Mouse (Mus musculus) cerebellum, adult 11-12 months (tissue): Measurements from ENCODE around the gene Ncapg.
"Not testable (repeated sequence)": the region's sequence is repeated elsewhere in the genome, so short reads cannot be mapped to it uniquely, and the experiment has no call there.

Experiments used
- DNase-seq: peaks from one replicate; pipeline ENCODE4 v3.0.0; 2022

Ncapg gene

GRCm38 (mm10) chr5:45669598-45670279, at the start of gene Ncapg:
Ncapg (plus strand) TSS chr5:45669919.
- peak; percentile 98 for DNase-seq

- no peak for DNase-seq
Measured at GRCm38 (mm10) chr5:45621511-45621910, 48.2 kb upstream of the Ncapg start.

DNA sequence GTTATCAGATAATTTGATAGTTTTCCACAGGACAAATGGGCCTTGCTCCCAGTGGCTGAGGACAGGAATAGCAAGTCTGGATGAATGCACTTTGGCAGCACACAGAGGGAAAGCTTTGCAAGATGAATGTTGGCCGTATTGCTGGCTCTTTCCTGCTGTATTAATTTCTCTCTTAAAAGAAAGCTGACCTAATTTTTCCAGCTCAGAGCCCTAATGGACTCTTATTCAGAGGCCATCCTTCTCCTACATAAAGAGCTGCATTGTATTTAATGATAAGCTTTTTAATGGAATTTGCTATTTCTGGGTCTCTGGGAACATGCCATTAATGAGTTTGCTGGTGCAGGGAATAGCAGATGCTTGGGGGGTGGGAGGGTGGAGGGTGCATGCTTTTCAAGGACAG, 41.9 kb upstream of the Ncapg start:
- peak; percentile 57 for DNase-seq

DNA sequence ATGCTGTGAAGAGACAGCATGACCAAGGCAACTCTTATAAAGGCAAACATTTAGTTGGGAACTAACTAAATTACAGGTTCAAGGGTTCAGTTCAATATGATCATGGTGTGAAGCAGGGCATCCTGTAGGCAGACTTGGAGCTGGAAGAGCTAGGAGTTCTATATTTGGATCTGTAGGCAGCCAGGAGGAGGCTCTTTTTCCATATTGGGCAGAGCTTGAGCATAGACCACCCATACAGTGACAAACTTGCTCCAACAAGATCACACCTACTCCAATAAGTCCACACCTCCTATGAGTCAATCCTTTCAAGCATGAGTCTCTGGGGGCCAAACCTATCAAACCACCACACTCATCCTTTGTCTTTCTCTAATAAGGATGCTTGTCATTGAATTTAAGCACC, 40.2 kb upstream of the Ncapg start:
- no peak for DNase-seq

DNA sequence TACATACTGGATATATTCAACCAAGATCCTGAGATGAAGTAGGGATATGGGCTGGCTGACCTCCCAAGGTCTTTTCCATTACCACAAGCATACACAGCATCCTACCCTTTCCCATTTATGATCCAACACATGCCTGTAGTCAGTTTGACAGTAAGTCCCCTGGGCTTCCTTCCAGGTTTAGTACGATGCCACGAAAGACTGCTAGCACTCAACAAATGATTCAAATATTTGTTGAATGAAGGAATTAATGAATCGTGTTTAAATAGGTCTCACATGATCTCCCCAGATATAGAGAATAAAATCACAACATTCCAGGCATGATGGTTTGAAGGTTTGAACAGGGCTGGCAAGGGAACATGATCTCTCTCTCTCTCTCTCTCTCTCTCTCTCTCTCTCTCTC, 31.3 kb upstream of the Ncapg start:
- DNase-seq: peak; percentile 25

DNA sequence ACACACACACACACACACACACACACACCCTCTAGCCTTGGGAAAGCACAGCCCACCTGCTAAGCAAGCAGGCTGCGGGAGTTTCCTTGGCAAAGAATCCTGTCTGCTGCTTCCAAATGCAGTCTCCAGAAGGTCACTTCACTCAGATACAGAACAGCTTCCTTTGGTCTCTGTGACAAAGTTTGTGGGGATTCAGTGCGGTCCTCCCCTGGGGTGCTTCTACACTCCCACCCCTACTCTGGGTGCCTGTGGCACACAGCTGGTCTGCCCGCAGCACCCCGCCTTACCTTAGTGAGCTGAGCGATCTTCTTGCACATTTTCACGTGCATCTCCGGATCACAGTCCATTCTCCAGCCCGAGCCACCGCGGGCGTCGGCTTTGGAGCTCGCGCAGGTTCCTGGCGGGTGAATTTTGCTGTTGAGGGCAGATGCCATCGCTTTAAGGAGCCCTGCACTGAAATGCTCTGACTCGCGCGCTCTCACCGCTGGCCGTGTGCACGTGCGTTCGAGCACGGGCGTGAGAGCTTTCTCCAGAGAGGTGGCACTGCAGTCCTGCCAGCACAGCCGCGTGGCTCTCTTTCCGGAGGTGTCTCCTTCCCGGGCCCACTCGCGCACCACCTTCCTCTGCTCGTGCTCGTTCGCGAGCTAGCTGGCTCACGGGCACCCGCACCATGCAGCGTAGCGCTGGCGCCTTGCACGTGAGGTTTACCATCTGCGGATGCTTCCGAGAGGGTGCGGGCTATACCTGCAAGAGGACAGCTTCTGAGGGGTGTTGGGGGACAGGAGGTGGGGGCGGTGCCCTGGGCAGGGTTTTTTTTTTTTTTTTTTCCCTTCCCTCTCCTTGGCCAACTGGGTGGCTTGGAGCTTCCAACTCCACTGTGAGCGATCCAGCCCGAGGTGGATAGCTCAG, 30.7 kb upstream of the Ncapg start, which contains the start of gene Fam184b:
TSS of gene Fam184b (minus strand) at position 809 of the 909 bp plus-strand sequence.
- peak; percentile 82 for DNase-seq

DNA sequence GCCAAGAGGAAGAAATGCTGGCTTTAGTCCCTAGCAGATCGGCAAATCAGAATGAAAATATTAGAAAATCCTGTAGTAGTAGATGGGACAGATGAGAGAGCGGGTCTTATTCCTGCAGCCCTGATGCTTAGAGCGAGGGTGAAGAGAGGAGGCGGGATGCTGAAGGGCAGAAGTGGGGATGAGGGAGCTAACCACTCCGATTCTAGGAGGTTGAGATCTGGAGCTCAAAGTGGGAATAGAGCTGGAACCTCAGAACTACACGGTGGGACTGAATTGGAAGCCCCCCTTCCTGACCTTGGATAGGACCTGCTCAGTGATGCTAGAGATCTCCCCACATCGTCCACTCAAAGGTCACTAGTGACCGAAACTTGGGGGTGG, 30.0 kb upstream of the Ncapg start:
- DNase-seq: peak; percentile 20

DNA sequence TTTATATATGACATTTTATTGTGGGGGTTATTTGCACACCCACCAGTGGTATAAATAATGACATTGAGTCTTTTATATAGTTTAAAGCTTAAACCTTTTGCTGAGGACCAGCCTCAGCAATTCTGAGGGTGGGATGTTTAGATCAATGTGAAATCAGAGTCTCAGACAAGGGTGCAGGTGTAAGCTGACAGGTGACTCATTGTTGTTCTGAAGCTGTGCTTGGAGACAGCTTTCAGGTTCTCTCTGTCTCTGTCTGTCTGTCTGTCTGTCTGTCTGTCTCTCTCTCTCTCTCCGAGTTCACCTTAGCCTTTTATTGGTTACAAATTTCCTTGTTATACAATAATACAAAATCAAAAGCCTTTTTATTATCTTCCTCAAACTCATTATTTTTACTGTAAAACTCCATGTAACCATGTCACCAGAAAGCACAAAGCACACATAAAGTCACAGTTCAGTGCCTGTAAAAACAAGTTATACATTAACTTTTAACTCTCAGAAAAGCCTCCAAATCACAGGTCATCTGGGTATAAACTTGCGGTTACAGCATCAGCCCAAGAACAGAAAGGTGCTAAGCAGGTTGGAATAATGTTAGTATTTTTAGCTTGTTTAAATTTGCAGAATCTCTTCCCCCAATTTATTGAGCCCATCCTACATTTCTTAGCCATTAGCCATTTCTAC, 18.6 kb upstream of the Ncapg start:
- DNase-seq: no peak

GRCm38 (mm10) chr5:45658406-45658805, 11.3 kb upstream of the Ncapg start:
- DNase-seq: not testable (repeated sequence)

DNA sequence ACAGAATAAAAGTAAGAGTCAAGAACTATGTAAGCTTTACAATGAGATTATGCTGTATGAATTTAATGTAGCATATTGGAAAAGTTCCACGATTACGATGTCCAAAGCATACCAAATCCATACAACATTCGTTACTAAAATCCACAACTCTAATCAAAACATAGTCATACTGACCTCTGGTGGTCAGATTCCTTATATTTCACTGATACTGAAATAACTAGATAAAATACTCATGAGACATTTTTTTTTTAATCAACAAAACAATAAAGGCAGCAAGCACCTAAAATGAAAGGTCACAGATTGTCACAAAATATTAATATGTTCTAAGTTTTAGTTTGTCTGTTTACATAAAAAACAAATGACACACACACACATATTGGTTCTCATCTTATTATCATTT, 1.4 kb upstream of the Ncapg start:
- no peak for DNase-seq

- peak; percentile 4 for DNase-seq
Measured at GRCm38 (mm10) chr5:45668831-45669230, 888 bp upstream of the Ncapg start.

GRCm38 (mm10) chr5:45669234-45669597, 503 bp upstream of the Ncapg start:
- DNase-seq: no peak

DNA sequence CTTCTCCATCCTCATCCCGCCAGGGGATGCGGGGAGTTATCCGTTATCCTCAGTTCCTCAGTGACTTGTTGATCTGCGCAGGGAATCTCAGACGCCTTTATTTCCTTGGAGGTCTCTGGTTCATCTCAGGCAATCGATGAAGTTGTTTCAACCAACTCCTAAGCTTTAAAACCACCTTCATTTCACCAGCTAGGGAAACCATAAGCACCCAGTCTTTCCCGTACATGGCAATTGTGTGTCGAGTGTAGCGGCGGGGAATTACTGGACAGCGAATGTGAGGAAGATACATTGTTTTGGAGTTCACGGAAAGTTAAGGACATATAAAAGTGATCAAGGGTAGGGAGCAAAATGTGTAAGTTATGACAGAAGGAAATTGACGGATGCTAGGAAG, 556 bp downstream of the Ncapg start:
- no peak for DNase-seq

GRCm38 (mm10) chr5:45670894-45671494, 1.3 kb downstream of the Ncapg start:
- no peak for DNase-seq

DNA sequence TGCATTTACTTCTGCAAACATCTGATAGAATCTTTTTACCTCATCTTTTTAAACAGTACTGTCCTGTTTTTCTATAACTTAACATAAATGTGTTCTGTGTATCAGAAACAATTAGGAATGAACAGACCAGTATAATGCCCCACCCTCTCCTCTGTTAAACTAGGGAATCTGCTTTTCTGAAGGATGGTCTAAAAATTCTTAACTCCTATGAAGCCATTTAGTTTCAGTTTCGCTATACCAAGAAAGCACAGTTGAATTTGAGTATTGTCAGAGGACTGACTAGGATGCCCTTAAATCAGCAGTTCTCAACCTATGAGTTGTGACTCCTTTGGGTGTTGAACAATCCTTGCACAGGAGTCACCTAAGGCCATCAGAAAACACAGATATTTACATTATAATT, 5.3 kb downstream of the Ncapg start:
- DNase-seq: no peak

- DNase-seq: no peak
Measured at GRCm38 (mm10) chr5:45677639-45678038, 7.9 kb downstream of the Ncapg start.

- no peak for DNase-seq
Measured at GRCm38 (mm10) chr5:45679955-45680354, 10.2 kb downstream of the Ncapg start.

DNA sequence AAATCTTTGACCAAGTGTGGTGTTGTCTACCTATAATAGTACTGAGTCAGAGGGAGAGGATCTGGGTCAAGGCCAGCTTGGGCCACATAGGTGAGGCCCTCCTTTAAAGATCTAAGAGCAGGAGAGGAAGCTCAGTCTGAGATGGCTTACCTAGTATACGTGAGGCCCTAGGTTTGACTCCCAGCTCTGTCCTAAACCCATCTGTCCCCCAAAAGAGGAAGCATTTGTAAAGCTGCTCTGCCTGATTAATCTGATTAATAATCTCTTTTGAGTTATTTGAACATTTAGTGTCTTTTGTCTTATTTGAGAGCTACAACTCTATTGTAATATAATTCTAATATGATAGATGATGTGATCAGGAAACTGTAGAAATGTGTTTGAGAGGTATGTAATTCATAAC, 13.7 kb downstream of the Ncapg start:
- DNase-seq: no peak

DNA sequence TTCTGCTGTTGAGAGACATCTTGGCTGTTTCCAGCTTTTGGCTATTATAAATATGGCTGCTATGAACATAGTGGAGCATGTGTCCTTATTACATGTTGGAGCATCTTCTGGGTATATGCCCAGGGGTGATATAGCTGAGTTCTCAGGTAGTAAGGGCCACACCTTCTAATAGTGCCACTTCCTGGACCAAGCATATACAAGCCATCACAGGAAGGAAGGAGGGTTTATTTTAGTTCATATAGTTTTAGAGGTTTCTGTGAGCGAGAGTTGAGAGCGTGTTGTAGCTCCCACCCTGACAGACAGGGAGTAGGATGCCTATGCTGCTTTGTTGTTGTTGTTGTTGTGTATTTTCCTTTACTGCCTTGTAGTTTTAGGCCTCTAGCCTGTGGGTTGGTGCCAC, 15.5 kb downstream of the Ncapg start:
- DNase-seq: no peak

- no peak for DNase-seq
Measured at GRCm38 (mm10) chr5:45686223-45686622, 16.5 kb downstream of the Ncapg start.

DNA sequence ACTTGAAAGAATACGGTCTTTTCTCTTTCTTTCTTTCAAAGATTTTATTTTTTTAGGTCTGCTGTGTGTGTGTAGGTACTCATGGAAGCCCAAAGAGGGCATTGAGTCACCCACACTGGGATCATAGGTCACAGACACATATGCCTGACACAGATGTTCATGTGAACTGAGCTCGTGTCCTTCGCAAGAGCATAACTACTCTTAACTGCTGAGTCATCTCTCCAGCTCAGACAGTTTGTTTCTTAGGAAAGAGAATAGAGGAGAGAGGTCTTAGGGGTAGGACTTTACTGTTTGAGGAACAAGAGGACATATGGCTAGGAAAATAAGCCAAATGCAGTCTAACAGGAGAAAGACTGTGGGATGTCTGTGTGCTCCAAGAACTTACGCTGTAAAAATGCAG, 19.4 kb downstream of the Ncapg start:
- no peak for DNase-seq

GRCm38 (mm10) chr5:45690802-45691201, 21.1 kb downstream of the Ncapg start:
- DNase-seq: no peak

DNA sequence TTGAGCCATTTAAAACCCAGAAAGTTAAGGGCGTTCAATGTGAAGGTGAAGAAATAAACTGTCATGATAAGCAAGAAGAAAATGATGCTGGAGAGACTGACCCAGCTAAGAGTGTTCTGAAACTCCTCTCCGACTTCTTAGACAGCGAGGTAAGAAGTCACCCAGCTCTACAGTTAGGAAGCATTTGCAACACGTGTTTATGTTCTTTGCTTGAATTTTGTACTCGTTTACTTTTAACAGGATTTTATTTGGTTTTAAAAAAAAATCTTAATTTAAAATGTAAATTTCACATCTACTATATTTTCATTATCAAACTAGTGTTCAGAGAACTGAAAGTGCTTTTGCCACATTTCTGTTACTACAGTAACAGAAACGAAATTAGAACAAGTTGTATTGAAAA, 22.0 kb downstream of the Ncapg start:
- no peak for DNase-seq
